Mouse (Mus musculus): ENCODE measurements around the gene Hjurp.

DNA sequence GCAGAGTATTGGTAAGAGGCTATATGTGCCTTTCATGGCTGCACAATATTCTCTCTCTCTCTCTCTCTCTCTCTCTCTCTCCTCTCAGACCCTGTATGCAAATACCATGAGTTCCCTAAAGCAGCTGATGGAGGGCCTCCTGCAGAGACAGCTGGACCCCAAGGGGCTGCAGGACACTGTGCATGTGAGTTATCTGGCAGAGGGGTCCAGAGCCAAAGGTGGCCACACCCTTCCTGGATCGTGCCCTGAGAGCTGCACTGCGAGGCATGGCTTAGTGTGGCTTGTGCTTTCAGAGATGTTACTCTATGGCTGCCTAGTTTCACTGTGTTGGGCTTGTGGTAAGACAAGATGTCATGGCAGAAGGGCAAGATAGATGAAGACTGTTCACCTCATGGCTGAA is 29.8 kb downstream of the Hjurp start:
- TF ChIP-seq CTCF (IDR thresholded peaks at IDR 0.05 in 2 of 3, conservative IDR thresholded peaks at IDR 0.05 in 1 of 3; ENCODE audit: control insufficient read depth in 1 of 3, insufficient read depth in 1 of 3, low read depth in 2 of 3, low read length in 3 of 3, poor library complexity in 1 of 3, severe bottlenecking in 1 of 3) = no peak
- no peak for TF ChIP-seq E2F4 (IDR thresholded peaks at IDR 0.05; ENCODE audit: borderline replicate concordance, low read depth, low read length)
- TF ChIP-seq ELF1 (IDR thresholded peaks at IDR 0.05; ENCODE audit: low read depth, low read length) = no peak
- no peak for TF ChIP-seq MAZ (IDR thresholded peaks at IDR 0.05; ENCODE audit: low read depth, low read length)
- TF ChIP-seq POLR2A (IDR thresholded peaks at IDR 0.05; ENCODE audit: control insufficient read depth in 1 of 2, insufficient read depth in 1 of 2, low read depth in 1 of 2, low read length in 2 of 2, poor library complexity in 1 of 2) = no peak
- TF ChIP-seq KAT2A (conservative IDR thresholded peaks at IDR 0.05; ENCODE audit: low read depth, low read length) = no peak
- no peak for TF ChIP-seq JUND (IDR thresholded peaks at IDR 0.05; ENCODE audit: low read depth, low read length)
